Mouse (Mus musculus) lung, postnatal 25 days (tissue): Measurements from ENCODE around the gene Adam22.
"Not testable (repeated sequence)": the region's sequence is repeated elsewhere in the genome, so short reads cannot be mapped to it uniquely, and the experiment has no call there.

Experiments
- DNase-seq: peaks from one replicate; pipeline ENCODE4 v3.0.0; 2022; ENCODE audit warnings: low spot score

Adam22 gene

DNA sequence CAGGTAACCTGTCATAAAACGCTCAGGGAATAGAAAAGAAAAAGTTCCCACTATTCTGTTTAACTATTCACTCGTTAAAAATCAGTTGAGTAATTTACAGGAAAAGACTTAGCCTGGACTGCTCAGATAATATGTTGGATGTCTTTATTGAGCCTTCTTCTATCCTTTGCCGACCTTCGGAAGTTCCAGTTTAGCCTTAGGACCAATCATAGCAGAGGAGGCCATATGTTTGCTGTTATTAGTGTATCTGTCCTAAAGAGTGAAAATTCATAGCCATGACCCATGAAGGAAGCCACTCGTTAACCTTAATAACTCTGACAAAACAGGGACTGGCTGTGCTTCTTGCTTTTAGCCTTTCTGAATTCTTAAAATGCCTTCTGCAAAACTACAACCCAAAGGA, 41.3 kb downstream of the Adam22 start:
- no peak for DNase-seq

DNA sequence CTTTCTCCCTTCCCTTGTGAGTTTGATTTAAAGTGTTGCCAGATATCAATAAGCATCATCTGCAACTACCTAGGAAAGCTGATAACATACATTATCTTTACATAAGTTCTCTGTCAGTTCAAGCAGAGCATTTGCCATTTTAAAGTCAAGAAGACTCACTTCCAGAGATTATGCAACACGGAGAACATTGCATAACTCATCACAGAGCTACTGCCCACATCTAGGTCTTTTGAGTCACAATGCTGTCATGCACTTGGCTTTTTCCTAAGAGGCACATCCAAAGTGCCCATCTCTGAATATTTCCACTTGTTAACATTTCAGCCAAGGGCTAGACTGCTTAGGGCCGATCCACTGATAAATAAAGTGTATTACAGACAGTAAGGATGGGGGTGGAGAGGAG, 55.6 kb downstream of the Adam22 start:
- peak; percentile 10 for DNase-seq

DNA sequence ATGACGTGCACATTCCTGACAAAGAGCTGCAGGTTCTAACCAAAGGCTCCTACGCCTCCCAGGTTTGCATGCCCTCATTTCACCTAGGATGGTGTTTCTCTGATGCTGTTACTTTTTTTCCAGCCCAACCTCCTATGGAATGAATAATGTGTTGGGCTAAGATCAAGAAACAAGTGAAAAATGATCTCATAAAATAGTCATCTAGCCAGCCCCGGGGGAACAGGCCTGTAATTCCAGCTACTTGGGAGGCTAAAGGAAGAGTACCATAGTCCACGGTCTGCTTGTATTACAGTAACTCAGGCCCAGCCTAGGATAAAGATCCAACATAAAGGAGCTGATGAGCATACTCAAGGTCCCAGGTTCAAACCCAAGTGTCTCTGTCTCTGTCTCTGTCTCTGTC, 57.1 kb downstream of the Adam22 start:
- no peak for DNase-seq

DNA sequence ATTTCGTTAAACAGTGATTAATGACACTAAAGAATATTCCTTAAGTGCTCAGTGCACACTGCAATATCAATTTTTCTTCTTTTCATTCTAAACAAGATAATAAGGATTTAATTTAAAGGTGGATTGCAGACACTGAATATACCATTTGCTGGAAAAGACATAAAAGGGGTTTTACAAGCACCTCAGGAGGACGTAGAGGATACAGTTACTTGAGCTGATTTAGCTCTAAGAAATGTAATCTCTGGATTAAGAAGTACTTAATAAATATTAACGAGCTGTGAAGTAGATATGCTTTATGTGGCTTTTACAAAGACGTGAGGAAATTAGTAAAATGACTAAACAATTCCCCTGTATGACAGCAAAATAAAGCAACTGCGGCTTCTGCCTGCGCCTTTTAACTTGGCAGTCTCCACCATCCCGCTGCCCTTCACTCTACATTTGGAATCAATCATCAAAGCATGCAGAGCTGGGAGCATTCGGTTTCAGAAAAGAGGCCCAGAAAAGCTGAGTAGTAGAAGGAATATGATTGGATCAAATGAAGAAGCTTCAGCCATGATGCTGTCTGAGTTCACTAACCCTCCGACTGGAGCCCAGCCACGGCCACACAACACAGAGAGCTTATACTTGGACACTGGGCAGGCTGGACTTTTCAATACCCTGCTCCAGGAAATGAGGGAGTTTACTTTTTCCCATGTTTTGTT, 70.1 kb downstream of the Adam22 start:
- no peak for DNase-seq

DNA sequence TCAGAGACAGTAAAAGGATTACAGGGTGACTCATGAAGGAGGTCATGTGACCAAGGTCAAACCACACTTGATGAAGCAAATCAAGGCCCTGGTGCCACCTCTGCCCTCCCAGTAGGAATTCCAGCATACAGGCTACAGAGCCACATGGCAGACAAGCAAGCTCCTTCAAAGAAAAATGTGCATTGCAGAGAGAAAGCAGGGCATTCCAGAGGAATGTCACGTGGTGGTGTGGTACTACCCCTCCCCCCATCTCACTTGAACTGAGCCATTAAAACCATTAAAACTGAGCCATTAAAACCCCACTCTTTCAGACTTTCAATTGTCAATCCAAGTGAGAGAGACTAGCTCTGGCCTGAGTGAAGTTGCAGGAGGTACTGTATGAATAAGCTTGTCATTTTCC, 74.7 kb downstream of the Adam22 start:
- DNase-seq: no peak

DNA sequence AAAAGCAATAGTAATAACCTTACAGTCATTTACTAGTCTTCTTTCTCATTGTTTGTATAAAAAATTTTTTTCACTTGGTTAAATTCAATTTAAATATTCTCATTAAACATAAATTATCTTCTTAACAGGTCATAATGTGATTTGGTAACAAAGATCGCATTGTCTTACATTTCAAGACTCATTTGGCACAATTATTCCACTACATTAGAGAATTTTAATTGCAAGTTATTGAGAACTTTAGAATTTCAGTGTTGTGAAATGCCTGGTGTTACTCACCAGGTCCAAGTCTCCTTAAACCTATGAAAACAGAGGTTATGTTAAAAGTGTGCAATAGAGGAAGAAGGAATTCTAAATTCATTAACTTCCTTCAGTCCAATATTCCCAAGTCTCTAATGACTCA, 76.5 kb downstream of the Adam22 start:
- DNase-seq: no peak

DNA sequence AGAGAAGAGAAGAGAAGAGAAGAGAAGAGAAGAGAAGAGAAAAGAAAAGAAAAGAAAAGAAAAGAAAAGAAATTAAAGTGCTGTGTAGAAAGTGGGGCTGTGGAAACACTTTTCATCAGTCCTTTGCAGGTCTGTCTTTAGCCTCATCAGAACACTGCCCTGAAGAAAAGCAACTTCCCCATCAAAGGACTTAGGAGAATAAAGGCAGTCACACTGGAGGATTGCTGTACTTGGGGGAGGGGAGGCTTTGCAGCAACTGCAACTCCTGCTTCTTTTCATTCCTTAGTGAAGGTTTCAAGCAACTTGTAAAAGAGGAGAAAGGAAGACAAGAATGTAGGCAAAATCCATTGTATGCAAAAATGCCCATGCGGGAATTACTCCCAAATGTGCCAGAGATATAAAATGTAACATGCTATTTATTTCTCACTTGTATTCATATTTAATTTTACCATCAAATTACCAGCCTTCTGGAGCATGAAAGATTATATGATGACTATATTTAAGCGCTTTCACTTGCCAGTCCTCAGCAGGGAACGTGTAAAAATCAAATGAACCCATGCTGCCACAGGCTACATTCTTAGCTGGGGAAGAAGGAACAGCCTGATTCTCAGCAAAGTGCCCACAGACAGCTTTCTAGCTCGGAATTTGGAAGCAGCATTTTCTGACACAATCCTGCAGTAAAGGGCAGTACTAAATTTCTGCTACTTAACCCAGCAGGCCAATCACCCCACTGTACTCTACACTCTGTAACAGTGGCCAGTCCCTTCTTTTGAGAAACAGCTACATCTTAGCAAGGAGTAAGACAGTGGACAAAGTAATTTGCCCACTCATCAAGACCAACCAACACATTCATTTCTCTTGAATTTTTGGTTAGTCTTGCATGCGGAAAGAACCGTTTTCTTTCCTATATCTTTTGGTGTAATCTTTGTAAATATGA, 78.0 kb downstream of the Adam22 start:
- DNase-seq: no peak

DNA sequence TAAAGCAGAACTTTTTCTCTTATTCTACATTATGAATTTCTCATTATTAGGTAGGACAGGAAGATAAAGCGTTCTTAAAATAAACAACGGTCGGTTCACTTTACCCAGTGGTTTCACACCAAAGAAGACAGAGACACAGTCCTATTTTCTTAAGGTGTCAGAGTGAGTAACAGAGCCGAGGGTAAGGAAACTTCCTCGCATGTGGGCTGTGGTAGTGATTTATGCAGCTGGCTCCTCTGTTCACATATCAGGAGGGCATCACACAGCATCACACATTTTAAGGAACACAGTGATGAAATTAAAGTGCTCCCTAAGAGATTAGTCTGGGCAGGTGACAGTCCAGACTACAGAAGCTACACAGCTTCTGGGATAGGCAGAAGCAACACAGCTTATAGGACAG, 83.8 kb downstream of the Adam22 start:
- no peak for DNase-seq

DNA sequence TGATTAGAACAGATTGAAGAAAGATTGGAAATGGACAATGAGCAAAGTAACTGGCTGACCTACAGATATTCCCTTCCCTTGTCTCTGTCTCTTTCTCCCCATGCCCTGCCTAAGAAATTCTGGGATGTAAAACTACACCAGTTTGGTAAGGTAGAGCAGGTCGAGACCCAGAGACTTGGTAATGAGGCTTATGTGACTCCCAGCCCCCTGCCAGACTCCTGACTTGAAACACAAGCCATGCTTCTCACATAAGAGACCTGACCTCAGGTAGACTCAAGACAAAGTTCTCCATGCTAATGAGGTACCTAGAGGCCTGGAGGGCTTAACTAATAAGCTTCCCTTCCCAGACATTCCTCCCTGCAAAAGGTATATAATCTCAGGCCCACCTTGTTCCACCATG, 91.8 kb downstream of the Adam22 start:
- no peak for DNase-seq

DNA sequence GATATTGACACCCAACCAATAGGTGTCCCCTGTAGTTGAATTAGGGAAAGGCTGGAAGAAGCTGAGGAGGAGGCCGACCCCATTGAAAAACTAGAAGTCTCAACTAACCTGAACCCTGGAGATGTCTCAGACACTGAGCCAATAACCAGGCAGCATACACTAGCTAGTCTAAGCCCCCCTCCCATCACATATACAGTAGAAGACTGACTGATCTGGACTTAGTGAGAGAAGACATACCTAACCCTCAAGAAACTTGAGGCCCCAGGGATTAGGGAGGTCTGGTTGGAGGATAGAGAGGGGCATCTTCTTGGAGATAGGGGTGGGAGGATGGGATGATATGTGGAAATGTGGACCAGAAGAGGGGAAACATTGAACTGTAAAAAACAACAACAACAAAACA, 110.6 kb downstream of the Adam22 start:
- DNase-seq: no peak

DNA sequence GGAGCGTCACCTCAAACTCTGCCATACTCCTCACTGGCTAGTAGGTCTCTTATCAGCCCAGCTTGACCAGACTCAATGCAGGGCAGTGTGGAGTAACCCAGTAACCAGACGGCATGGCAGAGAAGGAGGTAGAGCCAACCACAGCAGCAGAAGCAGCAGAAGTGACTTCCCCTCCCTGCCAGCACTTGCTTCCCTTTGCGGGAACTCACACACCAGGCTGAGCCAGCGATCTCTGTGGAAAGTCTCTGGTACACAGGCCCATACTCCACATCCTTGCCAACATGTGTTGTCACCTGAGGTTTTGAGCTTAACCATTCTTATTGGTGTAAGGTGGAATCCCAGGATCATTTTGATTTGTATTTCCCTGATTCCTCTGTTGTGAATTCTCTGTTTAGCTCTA, 111.5 kb downstream of the Adam22 start:
- DNase-seq: no peak

DNA sequence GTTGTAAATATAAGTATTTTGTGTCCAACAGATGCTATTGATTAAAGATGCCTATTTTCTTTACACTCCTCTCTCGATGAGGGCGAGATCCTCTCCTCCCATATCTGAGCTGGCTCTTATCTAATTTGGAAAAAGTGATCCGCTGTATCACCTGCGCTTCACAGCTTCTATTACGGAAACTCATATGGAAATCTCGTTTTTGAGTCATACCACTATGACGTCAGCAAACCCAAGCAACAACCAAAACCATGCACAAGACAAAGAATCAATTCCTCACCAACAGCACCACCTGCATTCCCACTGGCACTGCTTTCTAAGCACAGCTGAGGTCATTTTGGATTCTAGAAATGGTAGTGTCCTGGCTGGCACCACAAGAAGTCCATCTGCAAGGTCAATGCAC, 123.3 kb downstream of the Adam22 start:
- no peak for DNase-seq

DNA sequence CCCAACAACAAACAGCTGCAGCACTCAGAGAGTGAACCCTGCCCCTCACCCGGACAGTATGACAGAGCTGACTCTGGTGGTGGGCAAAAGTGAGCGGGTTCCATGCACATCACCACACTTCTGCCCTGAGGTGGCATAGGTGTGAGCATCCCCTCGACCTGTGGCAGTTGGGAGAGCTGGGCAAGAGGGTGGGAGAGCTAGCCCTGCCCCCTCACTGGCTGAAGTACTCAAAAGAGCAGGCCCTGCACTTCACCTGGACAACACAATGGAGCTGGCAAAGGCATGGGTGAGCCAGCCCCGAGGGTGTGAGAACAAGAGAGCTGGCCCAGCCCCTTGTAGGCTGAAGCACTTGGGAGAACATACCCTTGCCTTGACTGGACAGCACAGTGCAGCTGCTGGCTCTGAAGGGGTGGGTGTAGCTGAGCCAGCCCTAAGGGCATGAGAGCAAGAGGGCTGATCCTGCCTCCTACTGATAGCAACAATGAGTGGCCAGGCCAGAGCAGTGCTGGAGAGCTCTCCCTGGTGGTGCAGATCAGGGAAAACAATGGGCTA, 124.8 kb downstream of the Adam22 start:
- DNase-seq: no peak

DNA sequence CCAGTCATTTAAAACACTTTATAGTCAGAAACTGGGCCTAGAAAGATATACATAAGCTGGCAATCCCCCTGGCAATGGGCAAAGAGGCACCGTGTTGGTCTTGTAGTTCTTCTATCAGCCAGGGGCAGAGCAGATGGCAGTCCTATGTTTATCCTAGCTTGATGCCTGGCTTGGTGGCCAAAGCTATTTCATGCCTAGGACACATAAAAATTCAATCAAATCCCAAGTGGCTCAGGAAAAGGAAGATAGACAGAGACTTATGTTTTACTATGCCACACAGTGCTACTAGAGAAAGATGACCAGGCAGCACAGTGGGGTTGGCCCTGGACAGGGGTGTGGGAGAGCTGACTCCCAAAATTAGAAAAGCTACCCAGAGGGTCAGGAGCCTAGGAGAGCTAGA, 125.3 kb downstream of the Adam22 start:
- no peak for DNase-seq

DNA sequence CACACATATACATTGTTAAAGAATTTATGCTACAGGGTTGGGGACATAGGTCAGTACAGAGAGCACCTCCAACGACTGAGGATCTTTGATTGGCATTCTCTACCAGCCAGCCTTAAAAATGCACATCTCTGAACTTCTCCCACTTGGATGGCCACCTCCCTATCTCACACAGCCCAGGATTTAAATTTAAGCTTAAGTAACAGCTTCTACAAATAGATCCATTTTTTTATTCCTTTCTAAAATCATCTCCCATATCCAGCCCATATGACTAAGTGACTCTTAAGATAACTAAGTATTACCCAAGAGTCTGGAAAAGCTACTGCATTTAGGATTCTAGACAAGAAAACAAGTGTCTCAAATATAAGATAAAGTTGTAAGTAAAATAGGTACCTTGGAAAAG, 140.9 kb downstream of the Adam22 start:
- DNase-seq: no peak

DNA sequence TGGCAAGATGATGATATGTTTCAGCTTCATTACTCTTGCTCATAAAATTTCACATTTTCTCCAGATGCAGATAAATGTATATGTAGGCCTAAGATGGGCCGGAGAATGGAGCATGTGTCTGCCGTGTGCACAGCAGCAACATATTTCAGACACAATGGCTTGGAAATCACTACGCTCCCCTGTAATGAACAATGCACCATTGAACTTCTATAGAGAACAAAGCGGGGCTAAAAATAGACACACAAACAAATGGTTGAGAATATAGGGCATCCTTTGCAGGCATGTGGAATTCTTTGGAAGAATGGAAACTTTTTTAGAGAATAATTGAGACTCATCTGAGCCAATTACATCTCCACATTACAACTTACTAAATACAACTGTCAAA, 143.6 kb downstream of the Adam22 start:
- DNase-seq: no peak

DNA sequence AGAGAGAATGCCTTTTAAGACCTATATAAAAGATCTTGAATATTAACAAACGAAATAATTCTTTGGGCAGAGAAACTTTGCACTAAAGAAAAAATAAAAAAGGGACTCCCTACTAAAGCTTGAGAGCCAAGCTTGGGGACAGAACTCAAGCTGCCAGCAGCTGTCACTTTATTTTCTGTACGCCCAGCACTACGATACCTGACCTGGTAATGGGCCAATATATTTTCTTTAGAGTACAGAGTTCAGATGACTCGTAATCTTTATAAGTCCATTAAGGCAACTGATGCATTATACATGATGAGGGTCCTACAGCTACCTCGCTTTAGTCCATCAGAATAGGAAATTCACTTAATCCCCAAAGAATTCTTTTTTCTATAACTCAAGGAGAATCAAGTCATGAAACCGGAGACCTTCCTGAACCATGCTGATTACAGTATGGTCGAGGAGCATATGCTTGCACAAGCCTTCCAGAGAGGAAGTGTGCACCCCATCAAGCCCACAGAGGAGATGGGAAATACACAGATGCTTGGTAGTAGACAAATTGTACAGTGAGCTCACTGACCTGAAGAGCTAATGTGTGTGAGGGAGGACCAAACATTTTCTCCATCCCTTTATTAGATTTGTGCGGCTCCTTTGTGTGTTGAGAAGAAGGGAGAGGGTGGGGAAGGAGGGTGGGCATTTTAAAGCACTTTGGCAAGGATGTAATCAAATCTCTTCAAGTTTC, 144.2 kb downstream of the Adam22 start:
- DNase-seq: no peak

DNA sequence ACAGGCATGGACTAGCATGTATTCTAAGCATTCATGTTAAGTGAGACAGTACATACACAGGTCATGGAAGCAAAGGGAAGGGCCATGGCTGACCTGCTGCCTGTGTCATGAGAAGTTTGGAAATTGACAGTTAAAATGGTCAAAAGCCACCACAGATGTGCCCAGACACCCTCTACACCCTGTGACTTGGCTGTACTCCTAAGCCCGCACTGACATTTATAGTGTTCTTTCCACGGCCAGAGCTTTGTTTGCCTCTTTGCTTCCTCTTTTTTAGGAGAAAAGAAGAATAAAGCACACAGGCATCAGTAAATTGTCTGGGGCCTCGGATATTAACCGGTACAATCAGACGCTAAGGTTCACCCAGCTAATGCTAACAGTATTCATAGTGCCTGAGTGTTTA, 146.3 kb downstream of the Adam22 start:
- DNase-seq: no peak

DNA sequence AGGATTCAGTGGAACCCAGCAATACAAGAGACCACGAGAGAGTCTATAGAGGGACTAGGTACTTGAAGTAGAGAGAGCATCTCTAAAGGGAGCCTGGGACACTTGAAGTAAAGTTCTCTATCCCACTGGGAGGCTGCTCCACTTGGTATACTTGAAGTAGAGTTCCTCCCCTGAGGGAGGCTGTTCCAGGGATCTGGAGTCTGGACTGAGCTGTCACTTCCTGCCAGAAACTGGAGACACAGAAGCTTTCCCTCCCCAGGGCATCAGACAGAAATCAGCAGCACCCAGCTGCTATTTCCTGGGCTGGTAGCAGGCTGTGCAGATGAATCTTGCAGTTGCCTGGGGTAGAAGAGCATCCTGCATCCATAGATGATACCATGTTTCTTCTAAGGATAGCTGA, 152.1 kb downstream of the Adam22 start:
- no peak for DNase-seq

DNA sequence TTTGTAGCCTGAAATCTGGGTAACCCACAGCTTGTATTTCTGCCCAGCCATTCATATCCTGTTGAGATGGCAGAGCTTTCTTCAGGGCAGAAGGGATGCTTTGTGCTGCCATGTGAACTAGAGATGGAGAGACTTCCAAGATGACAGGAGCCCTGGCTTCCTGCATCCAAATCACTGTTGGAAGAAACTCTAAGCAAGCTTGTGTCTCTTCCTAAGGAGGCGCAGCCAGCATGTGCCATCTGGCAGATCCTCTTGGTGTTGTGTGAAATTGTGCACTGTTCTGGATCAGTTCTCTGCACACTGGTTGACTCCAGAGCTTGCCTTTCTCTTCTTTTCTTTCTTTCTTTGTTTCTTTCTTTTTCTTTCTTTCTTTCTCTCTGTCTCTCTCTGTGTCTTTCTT, 183.0 kb downstream of the Adam22 start:
- not testable (repeated sequence) for DNase-seq

DNA sequence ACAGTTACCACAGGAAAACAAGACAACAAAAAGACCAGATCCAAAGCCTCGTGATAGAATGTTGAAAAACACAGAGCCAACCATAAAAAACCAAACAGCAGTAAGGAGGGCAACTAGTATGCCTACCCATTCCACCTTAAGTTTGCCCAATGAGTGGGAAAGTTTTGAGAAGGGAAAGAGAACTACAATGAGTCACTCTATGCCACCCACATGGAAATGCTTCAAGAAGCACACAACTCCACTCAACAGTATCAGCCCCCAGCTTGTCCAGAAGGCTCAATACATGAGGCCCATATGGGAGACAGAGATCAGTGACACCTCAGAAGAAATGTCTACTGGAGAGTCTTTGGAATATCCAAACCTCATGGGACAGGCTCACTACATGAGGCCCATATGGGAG, 187.3 kb downstream of the Adam22 start:
- DNase-seq: no peak

DNA sequence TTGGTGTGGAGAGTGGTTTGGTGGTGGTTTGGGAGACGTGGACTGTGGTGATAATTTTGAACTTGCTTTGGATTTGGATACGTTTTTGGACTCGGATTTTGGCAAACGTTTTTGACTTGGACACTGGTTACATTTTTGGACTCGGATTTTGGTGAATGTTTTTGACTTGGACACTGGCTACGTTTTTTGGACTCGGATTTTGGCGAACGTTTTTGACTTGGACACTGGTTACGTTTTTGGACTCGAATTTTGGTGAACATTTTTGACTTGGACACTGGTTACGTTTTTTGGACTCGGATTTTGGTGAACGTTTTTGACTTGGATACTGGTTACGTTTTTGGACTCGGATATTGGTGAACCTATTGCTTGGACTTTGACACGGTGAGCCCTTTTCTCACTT, 189.8 kb downstream of the Adam22 start:
- DNase-seq: no peak

DNA sequence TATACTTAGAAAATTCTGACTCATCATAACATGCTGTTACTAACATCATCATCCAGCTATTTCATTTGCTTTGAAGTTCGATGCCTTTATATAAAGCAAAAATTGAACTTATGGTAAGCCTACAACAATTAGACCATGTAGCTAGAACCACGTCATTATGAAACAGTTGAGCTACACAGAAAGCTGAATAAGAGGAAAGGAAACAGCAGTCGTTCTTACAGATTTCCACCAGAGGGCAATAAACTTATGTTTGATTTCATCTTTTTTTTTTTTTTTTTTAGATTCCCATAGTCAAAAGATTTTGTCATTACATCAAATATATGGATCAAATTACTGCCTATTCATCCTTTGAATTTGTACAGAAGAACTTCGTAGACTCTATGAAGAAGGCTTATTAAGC, 203.2 kb downstream of the Adam22 start:
- no peak for DNase-seq
